Mouse (Mus musculus): Measurements from ENCODE around the gene Dnah3. TPM values are rescaled to one million over a fixed set of nuclear protein-coding genes. Genes with fewer than 3 reads are reported as not detected.

The Dnah3 gene
- total and polyA plus RNA-seq, 2 experiments from 2014 or later: 0.03 to 0.31 TPM

GRCm38 (mm10) chr7:120034566-120034965 lies 60.5 kb downstream of the Dnah3 start:
- Histone ChIP-seq H3K9ac (replicated peaks; ENCODE audit: low read length) (no peak overlapping the region), H3K4me3 (ENCODE audit: low read length) (no peak overlapping the region), H3K36me3 (ENCODE audit: insufficient read depth, low read length) (no peaks in the 10 kb centered on the region), H3K9me3 (ENCODE audit: low read length) (no peaks in the 10 kb centered on the region), H3K4me2 (ENCODE audit: low read depth, low read length) (no peak overlapping the region), H3K27ac (no peak overlapping the region), H3K4me1 (ENCODE audit: insufficient read depth, low read length) (no peaks in the 10 kb centered on the region), H3K27me3 (ENCODE audit: insufficient read depth, low read length) (no peaks in the 10 kb centered on the region)
- DNase-seq (ENCODE audit: low spot score) (peak; percentile 60), ATAC-seq (peak; percentile 77)
- TF ChIP-seq CTCF (IDR thresholded peaks at IDR 0.05; ENCODE audit: low read depth): no peak
- whole genome bisulfite sequencing: 29% methylated on average over 1 of the region's 1 CpGs

DNA sequence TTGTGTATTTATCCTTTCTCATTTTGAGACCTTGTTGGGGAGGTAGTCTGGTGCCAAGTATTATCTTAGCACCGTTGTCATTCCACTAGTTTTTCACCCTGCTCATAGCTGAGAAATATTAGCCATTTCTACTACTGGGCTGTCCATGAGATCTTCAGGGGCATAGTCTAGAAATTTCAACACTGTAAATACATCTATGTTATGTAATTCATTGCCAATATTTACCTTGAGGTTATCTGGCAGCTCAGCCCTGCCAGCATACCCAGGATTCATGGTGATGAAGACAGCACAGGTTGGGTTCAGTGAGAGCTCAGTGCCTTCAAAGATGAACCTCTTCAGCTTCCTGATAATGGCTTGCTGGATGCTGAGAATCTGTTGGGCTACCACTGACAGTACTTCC lies 66.4 kb downstream of the Dnah3 start:
- no peaks in the 10 kb centered on the region for H3K27me3 ChIP-seq (ENCODE audit: insufficient read depth, low read length)
- WGBS: 95% methylated on average over 1 of the region's 1 CpGs
- TF ChIP-seq CTCF (IDR thresholded peaks at IDR 0.05; ENCODE audit: low read depth): no peak
- H3K9me3 ChIP-seq (ENCODE audit: low read length): no peaks in the 10 kb centered on the region
- H3K36me3 ChIP-seq (ENCODE audit: insufficient read depth, low read length): no peaks in the 10 kb centered on the region
- no peak overlapping the region for H3K4me2 ChIP-seq (ENCODE audit: low read depth, low read length)
- H3K27ac ChIP-seq: no peak overlapping the region
- ATAC-seq (no peak), DNase-seq (ENCODE audit: low spot score) (no peak)
- H3K4me1 ChIP-seq (ENCODE audit: insufficient read depth, low read length): no peaks in the 10 kb centered on the region
- no peak overlapping the region for H3K9ac ChIP-seq (replicated peaks; ENCODE audit: low read length)
- no peak overlapping the region for H3K4me3 ChIP-seq (ENCODE audit: low read length)

GRCm38 (mm10) chr7:119997066-119997465 lies 98.0 kb downstream of the Dnah3 start:
- TF ChIP-seq CTCF (IDR thresholded peaks at IDR 0.05; ENCODE audit: low read depth): no peak
- Histone ChIP-seq H3K9me3 (ENCODE audit: low read length) (no peaks in the 10 kb centered on the region), H3K4me1 (ENCODE audit: insufficient read depth, low read length) (no peaks in the 10 kb centered on the region), H3K9ac (replicated peaks; ENCODE audit: low read length) (no peak overlapping the region), H3K4me3 (ENCODE audit: low read length) (no peak overlapping the region), H3K4me2 (ENCODE audit: low read depth, low read length) (no peak overlapping the region), H3K27me3 (ENCODE audit: insufficient read depth, low read length) (no peaks in the 10 kb centered on the region), H3K27ac (no peak overlapping the region), H3K36me3 (ENCODE audit: insufficient read depth, low read length) (no peaks in the 10 kb centered on the region)
- DNase-seq (ENCODE audit: low spot score): no peak
- no peak for ATAC-seq
- WGBS: 85% methylated on average over 6 of the region's 6 CpGs

- Histone ChIP-seq H3K4me3 (ENCODE audit: low read length) (no peak overlapping the region), H3K9ac (replicated peaks; ENCODE audit: low read length) (no peak overlapping the region), H3K27ac (no peak overlapping the region), H3K36me3 (ENCODE audit: insufficient read depth, low read length) (no peaks in the 10 kb centered on the region), H3K27me3 (ENCODE audit: insufficient read depth, low read length) (no peaks in the 10 kb centered on the region), H3K4me1 (ENCODE audit: insufficient read depth, low read length) (no peaks in the 10 kb centered on the region), H3K9me3 (ENCODE audit: low read length) (no peaks in the 10 kb centered on the region), H3K4me2 (ENCODE audit: low read depth, low read length) (no peak overlapping the region)
- DNase-seq (ENCODE audit: low spot score) (no peak), ATAC-seq (no peak)
- TF ChIP-seq CTCF (IDR thresholded peaks at IDR 0.05; ENCODE audit: low read depth): no peak
- WGBS: 52% methylated on average over 3 of the region's 3 CpGs
These were observed 109.7 kb downstream of the Dnah3 start for GRCm38 (mm10) chr7:119985279-119985912.

DNA sequence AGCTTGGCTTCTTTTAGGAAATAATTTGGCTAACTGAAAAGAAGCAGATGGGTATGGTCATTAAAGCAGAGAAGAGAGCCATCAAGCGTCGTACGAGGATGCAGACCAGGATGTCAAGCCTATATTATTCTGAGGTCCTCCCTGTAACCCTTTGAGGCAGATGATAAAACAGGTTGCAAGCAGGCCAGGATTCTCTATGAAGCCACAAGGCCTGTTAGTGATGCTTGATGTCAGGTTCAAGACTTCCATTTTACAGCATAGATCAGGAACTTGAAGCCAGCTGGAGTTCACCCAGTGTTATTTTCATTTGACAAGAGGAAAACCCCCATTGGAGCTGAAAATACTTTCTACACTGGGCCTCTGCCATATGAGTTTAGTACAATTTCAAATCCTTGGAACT lies 114.9 kb downstream of the Dnah3 start:
- TF ChIP-seq CTCF (IDR thresholded peaks at IDR 0.05; ENCODE audit: low read depth): no peak
- Histone ChIP-seq H3K4me3 (ENCODE audit: low read length) (no peak overlapping the region), H3K9ac (replicated peaks; ENCODE audit: low read length) (no peak overlapping the region), H3K4me2 (ENCODE audit: low read depth, low read length) (no peak overlapping the region), H3K9me3 (ENCODE audit: low read length) (no peaks in the 10 kb centered on the region), H3K27ac (no peak overlapping the region), H3K27me3 (ENCODE audit: insufficient read depth, low read length) (no peaks in the 10 kb centered on the region), H3K4me1 (ENCODE audit: insufficient read depth, low read length) (no peaks in the 10 kb centered on the region), H3K36me3 (ENCODE audit: insufficient read depth, low read length) (no peaks in the 10 kb centered on the region)
- DNase-seq (ENCODE audit: low spot score) (no peak), ATAC-seq (no peak)
- 72% methylated on average over 3 of the region's 3 CpGs for WGBS

- H3K4me1 ChIP-seq (ENCODE audit: insufficient read depth, low read length): no peaks in the 10 kb centered on the region
- H3K9me3 ChIP-seq (ENCODE audit: low read length): no peaks in the 10 kb centered on the region
- no peak overlapping the region for H3K4me2 ChIP-seq (ENCODE audit: low read depth, low read length)
- TF ChIP-seq CTCF (IDR thresholded peaks at IDR 0.05; ENCODE audit: low read depth): no peak
- H3K27me3 ChIP-seq (ENCODE audit: insufficient read depth, low read length): no peaks in the 10 kb centered on the region
- no peak overlapping the region for H3K9ac ChIP-seq (replicated peaks; ENCODE audit: low read length)
- ATAC-seq: no peak
- no peak overlapping the region for H3K4me3 ChIP-seq (ENCODE audit: low read length)
- H3K36me3 ChIP-seq (ENCODE audit: insufficient read depth, low read length): no peaks in the 10 kb centered on the region
- DNase-seq (ENCODE audit: low spot score): no peak
- no peak overlapping the region for H3K27ac ChIP-seq
These were observed 116.5 kb downstream of the Dnah3 start for GRCm38 (mm10) chr7:119978576-119978975.

- TF ChIP-seq CTCF (IDR thresholded peaks at IDR 0.05; ENCODE audit: low read depth): no peak
- Histone ChIP-seq H3K4me2 (ENCODE audit: low read depth, low read length) (no peak overlapping the region), H3K9ac (replicated peaks; ENCODE audit: low read length) (no peak overlapping the region), H3K27me3 (ENCODE audit: insufficient read depth, low read length) (no peaks in the 10 kb centered on the region), H3K4me3 (ENCODE audit: low read length) (no peak overlapping the region), H3K27ac (no peak overlapping the region), H3K4me1 (ENCODE audit: insufficient read depth, low read length) (no peaks in the 10 kb centered on the region), H3K9me3 (ENCODE audit: low read length) (no peaks in the 10 kb centered on the region), H3K36me3 (ENCODE audit: insufficient read depth, low read length) (no peaks in the 10 kb centered on the region)
- WGBS: 92% methylated on average over 7 of the region's 7 CpGs
- no peak for ATAC-seq
- DNase-seq (ENCODE audit: low spot score): no peak
These were observed 117.5 kb downstream of the Dnah3 start for GRCm38 (mm10) chr7:119977574-119977973.
